Mouse (Mus musculus): ENCODE data around the gene Capza2.

- TF ChIP-seq POLR2A (IDR thresholded peaks at IDR 0.05; ENCODE audit: borderline replicate concordance, low read depth, low read length) (no peak), CTCF (IDR thresholded peaks at IDR 0.05; ENCODE audit: low read depth, low read length) (no peak)
These were observed 2.2 kb upstream of the Capza2 start for GRCm38 (mm10) chr6:17633819-17634218.
